Mouse (Mus musculus): ENCODE measurements around the gene Vldlr. TPM values are rescaled to one million over a fixed set of nuclear protein-coding genes. Genes with fewer than 3 reads are reported as not detected.

Gene Vldlr
- total and polyA plus RNA-seq, 2 experiments from 2014 or later, result 34.2 to 44.6 TPM

DNA sequence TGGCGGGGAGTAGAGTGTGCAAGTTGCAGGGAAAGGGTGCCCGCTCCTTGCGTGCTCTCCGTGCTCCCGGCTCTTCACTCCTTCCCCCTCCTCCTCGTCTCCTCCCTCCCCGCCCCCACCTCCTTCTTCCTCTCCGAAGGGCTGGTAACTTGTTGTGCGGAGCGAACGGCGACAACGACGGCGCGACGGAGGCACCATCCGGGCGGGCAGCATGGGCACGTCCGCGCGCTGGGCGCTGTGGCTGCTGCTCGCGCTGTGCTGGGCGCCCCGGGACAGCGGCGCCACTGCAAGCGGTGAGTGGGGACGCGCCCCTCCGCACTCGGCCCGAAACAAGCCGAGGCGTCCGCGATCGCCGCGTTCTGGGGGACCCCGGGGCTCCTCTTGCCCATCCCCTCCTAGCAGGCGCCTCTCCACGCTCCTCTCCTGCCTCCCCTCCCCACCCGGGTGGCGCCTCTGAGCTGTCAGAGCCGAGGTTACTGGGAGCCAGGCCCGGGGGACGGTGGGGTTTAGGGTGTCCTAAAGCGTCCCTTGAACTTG is 1.2 kb downstream of the Vldlr start:
- peak; percentile 67 for ATAC-seq
- WGBS, result 0% methylated on average over 46 of the region's 52 CpGs
- H3K9ac ChIP-seq (replicated peaks; ENCODE audit: low read length), result peak overlapping the region; percentile 79

DNA sequence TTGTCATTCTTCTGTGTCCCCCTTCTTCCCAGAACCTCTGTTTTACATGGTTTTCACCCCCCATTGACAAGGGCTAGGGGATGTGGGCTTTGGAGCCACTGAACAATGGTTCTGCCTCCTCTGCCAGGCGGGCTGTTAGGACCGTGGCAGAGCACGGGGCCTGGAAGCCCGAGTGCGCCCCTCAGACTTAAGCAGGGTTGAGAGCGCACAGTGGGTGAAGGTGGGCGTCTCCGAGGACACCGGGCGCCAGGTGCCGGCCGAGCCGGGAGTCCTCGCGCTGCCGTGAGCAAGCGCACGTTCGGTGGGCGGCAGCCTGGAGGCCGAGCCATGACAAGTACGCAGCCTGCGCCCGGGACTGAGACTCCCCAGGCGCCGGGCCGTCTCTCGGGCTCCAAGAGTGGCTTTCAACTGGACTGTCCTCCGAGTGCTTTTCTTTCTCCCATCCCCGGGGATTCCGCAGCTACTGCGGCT is 1.7 kb downstream of the Vldlr start:
- Histone ChIP-seq H3K36me3 (ENCODE audit: insufficient read depth, low read length) (no peaks in the 10 kb centered on the region), H3K4me3 (ENCODE audit: low read length) (peak overlapping the region; percentile 91), H3K4me2 (ENCODE audit: low read depth, low read length) (peak overlapping the region; percentile 92), H3K27me3 (ENCODE audit: insufficient read depth, low read length) (no peaks in the 10 kb centered on the region), H3K9me3 (ENCODE audit: low read length) (no peaks in the 10 kb centered on the region), H3K9ac (replicated peaks; ENCODE audit: low read length) (peak overlapping the region; percentile 79), H3K4me1 (ENCODE audit: insufficient read depth, low read length) (0 out of 2 replicates have a peak, but pooled peaks cover 7% of the 10 kb centered on the region), H3K27ac (peak overlapping the region; percentile 89)
- WGBS, result under 1% methylated on average over 32 of the region's 32 CpGs
- DNase-seq (ENCODE audit: low spot score), result peak; percentile 56
- TF ChIP-seq CTCF (IDR thresholded peaks at IDR 0.05; ENCODE audit: low read depth), result no peak
- ATAC-seq, result peak; percentile 44

More for the DNA sequence above, 1.2 kb downstream of the Vldlr start:
- H3K36me3 ChIP-seq (ENCODE audit: insufficient read depth, low read length), result no peaks in the 10 kb centered on the region
- 0 out of 2 replicates have a peak, but pooled peaks cover 7% of the 10 kb centered on the region for H3K4me1 ChIP-seq (ENCODE audit: insufficient read depth, low read length)
- no peaks in the 10 kb centered on the region for H3K9me3 ChIP-seq (ENCODE audit: low read length)
- peak overlapping the region; percentile 91 for H3K4me3 ChIP-seq (ENCODE audit: low read length)
- peak; percentile 79 for DNase-seq (ENCODE audit: low spot score)
- H3K27me3 ChIP-seq (ENCODE audit: insufficient read depth, low read length), result no peaks in the 10 kb centered on the region
- TF ChIP-seq CTCF (IDR thresholded peaks at IDR 0.05; ENCODE audit: low read depth), result no peak
- peak overlapping the region; percentile 89 for H3K27ac ChIP-seq
- H3K4me2 ChIP-seq (ENCODE audit: low read depth, low read length), result peak overlapping the region; percentile 92

DNA sequence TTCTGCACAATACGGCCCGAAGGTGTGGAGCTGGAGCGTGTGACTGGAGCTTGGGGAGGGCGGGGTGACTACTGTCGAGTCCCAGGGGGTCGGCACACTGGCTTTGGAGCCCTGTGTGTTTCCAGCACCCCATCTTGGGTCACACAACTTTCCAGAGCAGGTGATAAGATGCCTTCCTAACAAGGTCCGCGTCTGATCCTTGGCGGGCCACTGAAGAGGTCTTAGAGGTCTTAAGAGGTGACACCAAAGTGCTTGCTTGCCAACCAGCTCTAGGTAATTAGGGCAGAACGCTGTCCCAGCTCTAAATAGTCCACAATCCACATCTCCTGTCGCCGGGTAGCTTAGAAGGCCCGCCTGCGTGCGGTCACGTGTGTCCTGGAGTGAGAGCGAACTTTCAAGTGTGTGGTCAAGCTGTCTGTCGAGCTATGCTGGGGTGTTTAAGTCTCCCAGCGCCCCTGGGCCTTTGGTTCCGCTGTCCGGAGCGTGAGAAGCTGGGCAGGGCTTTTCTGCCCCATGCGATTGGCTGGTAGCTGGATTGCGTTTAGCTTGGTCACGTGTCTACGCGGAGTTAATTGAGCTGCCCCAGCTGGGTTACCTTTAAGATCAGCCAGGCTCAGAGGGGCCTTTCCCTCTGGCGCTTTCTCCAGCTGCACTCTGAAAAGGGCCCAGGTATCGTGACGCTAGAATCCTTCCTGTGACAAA is 2.4 kb downstream of the Vldlr start:
- peak overlapping the region; percentile 92 for H3K4me2 ChIP-seq (ENCODE audit: low read depth, low read length)
- 0 out of 2 replicates have a peak, but pooled peaks cover 7% of the 10 kb centered on the region for H3K4me1 ChIP-seq (ENCODE audit: insufficient read depth, low read length)
- peak overlapping the region; percentile 79 for H3K9ac ChIP-seq (replicated peaks; ENCODE audit: low read length)
- H3K27ac ChIP-seq, result peak overlapping the region; percentile 89
- under 1% methylated on average over 30 of the region's 30 CpGs for WGBS
- ATAC-seq (peak; percentile 60), DNase-seq (ENCODE audit: low spot score) (peak; percentile 77)
- no peak for TF ChIP-seq CTCF (IDR thresholded peaks at IDR 0.05; ENCODE audit: low read depth)
- no peaks in the 10 kb centered on the region for H3K9me3 ChIP-seq (ENCODE audit: low read length)
- H3K36me3 ChIP-seq (ENCODE audit: insufficient read depth, low read length), result no peaks in the 10 kb centered on the region
- H3K4me3 ChIP-seq (ENCODE audit: low read length), result peak overlapping the region; percentile 91
- H3K27me3 ChIP-seq (ENCODE audit: insufficient read depth, low read length), result no peaks in the 10 kb centered on the region

DNA sequence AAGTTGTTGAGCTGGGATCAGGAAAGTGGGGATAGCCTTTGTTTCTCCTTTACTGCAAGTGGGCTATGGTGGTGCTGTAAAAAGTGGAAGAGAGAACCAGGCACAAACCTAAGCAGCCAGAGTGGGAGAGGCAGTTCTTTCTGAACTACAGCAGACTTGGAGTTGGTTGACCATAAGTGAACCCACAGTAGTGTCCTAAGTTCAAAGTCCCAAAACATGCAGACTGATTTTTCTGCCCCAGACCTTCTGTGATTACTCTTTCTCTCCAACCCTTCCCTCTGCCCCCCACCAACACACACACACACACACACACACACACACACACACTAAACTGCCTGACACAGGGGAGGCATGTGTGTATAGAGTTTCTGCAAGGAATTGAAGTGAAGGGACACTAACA is 3.3 kb downstream of the Vldlr start:
- Histone ChIP-seq H3K4me2 (ENCODE audit: low read depth, low read length) (peak overlapping the region; percentile 92), H3K36me3 (ENCODE audit: insufficient read depth, low read length) (no peaks in the 10 kb centered on the region), H3K4me3 (ENCODE audit: low read length) (peak overlapping the region; percentile 6; the same call in 1 of the 2 replicates), H3K4me1 (ENCODE audit: insufficient read depth, low read length) (peaks cover 8% of the 10 kb centered on the region; the same call in 1 of the 2 replicates), H3K9me3 (ENCODE audit: low read length) (no peaks in the 10 kb centered on the region), H3K9ac (replicated peaks; ENCODE audit: low read length) (no peak overlapping the region), H3K27ac (no peak overlapping the region), H3K27me3 (ENCODE audit: insufficient read depth, low read length) (no peaks in the 10 kb centered on the region)
- no peak for TF ChIP-seq CTCF (IDR thresholded peaks at IDR 0.05; ENCODE audit: low read depth)
- ATAC-seq, result no peak
- no peak for DNase-seq (ENCODE audit: low spot score)

DNA sequence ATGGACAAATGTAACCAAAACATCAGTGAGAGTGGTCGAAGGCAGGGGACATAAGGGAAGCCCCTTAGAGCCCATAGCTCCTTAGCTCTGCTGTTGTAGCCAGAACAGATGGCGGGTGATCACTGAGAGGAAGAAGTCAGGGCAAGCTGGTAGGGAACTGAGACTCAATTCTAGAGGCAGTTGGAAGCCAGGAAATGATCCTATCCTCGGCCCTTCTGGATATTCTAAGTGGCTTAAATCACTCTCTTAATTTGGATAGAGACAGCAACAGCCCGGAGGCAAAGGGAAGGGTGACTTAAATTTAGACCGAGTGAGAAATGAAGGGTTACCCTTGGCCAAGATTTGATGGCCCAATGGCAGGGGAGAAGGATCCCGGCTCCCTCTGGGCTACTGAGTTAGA is 6.8 kb downstream of the Vldlr start:
- Histone ChIP-seq H3K27me3 (ENCODE audit: insufficient read depth, low read length) (no peaks in the 10 kb centered on the region), H3K4me1 (ENCODE audit: insufficient read depth, low read length) (peaks cover 5% of the 10 kb centered on the region; the same call in 1 of the 2 replicates), H3K4me3 (ENCODE audit: low read length) (no peak overlapping the region), H3K27ac (no peak overlapping the region), H3K9me3 (ENCODE audit: low read length) (no peaks in the 10 kb centered on the region), H3K4me2 (ENCODE audit: low read depth, low read length) (no peak overlapping the region), H3K36me3 (ENCODE audit: insufficient read depth, low read length) (no peaks in the 10 kb centered on the region), H3K9ac (replicated peaks; ENCODE audit: low read length) (no peak overlapping the region)
- DNase-seq (ENCODE audit: low spot score) (no peak), ATAC-seq (no peak)
- 81% methylated on average over 6 of the region's 6 CpGs for WGBS
- no peak for TF ChIP-seq CTCF (IDR thresholded peaks at IDR 0.05; ENCODE audit: low read depth)

DNA sequence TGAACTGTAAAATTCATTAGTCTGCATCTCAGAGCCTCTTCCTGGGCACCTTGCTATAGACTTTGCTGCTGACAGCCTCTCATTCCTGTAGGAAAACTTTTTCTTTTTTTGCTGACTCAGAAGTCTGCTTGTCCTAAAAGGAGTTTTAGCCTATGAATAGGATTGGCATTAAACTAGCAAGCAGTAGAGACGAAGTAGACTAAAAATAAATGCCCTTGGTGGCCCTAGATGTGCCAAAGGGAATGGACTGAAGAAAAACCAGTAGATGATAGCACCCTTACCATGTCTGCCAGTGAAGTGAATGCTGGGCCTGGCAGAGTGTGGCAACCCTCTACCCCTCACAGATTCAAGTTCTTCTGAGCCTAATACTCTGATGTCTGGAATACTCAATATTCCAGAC is 8.1 kb downstream of the Vldlr start:
- no peak for DNase-seq (ENCODE audit: low spot score)
- Histone ChIP-seq H3K27ac (no peak overlapping the region), H3K4me2 (ENCODE audit: low read depth, low read length) (no peak overlapping the region), H3K9ac (replicated peaks; ENCODE audit: low read length) (no peak overlapping the region), H3K9me3 (ENCODE audit: low read length) (no peaks in the 10 kb centered on the region), H3K27me3 (ENCODE audit: insufficient read depth, low read length) (no peaks in the 10 kb centered on the region), H3K4me1 (ENCODE audit: insufficient read depth, low read length) (peaks cover 5% of the 10 kb centered on the region; the same call in 1 of the 2 replicates), H3K36me3 (ENCODE audit: insufficient read depth, low read length) (no peaks in the 10 kb centered on the region), H3K4me3 (ENCODE audit: low read length) (no peak overlapping the region)
- no peak for ATAC-seq
- no peak for TF ChIP-seq CTCF (IDR thresholded peaks at IDR 0.05; ENCODE audit: low read depth)
- WGBS, result 54% methylated on average over 1 of the region's 1 CpGs

DNA sequence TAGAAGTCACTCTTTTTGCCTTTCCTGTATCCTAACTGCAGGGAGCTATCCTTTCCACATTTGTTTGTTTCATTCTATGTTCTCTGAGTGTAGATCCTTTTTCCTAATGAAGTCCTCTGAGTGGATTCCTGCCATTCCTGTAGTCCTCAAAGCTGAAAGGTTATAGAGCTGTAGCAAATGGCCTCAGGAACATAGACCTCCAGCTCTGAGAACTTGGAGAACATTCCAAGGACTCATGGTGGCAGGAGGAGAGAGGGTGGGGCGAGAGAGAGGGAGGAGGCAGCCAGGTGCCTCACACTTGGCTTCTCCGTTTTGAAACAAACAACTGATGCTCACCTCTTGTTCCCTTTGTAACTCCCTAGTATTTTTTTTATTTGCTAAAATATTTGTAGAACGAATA is 10.3 kb downstream of the Vldlr start:
- Histone ChIP-seq H3K4me3 (ENCODE audit: low read length) (no peak overlapping the region), H3K27ac (no peak overlapping the region), H3K9me3 (ENCODE audit: low read length) (no peaks in the 10 kb centered on the region), H3K4me2 (ENCODE audit: low read depth, low read length) (no peak overlapping the region), H3K36me3 (ENCODE audit: insufficient read depth, low read length) (peaks cover 6% of the 10 kb centered on the region; the same call in 1 of the 2 replicates), H3K9ac (replicated peaks; ENCODE audit: low read length) (no peak overlapping the region), H3K27me3 (ENCODE audit: insufficient read depth, low read length) (no peaks in the 10 kb centered on the region), H3K4me1 (ENCODE audit: insufficient read depth, low read length) (peaks cover 5% of the 10 kb centered on the region; the same call in 1 of the 2 replicates)
- TF ChIP-seq CTCF (IDR thresholded peaks at IDR 0.05; ENCODE audit: low read depth), result no peak
- ATAC-seq, result no peak
- 71% methylated on average over 3 of the region's 3 CpGs for WGBS
- no peak for DNase-seq (ENCODE audit: low spot score)

All from hindbrain, postnatal 0 days (tissue).